ENCODE assay signal across 23 mouse cellular contexts in genomic region chr14:27234270-27234840, GRCm38 (mm10).
A peak's percentile ranks its signal among the peaks of the same experiment; 100 is the strongest.
DNase-seq lines count a peak whose midpoint lies in the region; ATAC-seq and TF ChIP-seq lines count a peak whose summit lies in the region.
"Had no signal": no experiment of that assay in that cellular context is flagged by ENCODE, and none has a peak within 500 bp of the region (broad histone marks: within the 10 kb centered on the region; RNA-seq: fewer than 3 reads in every experiment).

No protein-coding gene starts in this region.

- H3K27ac ChIP-seq in heart, embryonic 16.5 days (ENCODE audit: low read length): peak overlapping the region; percentile 43; the same call in 1 of the 2 replicates
- H3K27ac ChIP-seq in hindbrain, embryonic 11.5 days (ENCODE audit: low read depth, low read length): no peak overlapping the region
- H3K27ac ChIP-seq: forebrain, embryonic 12.5 days; limb, embryonic 15.5 days; liver, embryonic 14.5 days; neural tube, embryonic 12.5 days had no signal

- POLR2A ChIA-PET in Patski (lab: Charles Lee): no interaction called here

- WGBS in heart, embryonic 16.5 days: 60% methylated on average over 4 of the region's 4 CpGs
- 77% methylated on average over 4 of the region's 4 CpGs for WGBS in hindbrain, embryonic 11.5 days

- CTCF ChIA-PET in Patski (lab: Charles Lee): no interaction called here

- no peak overlapping the region for H3K4me3 ChIP-seq in heart, embryonic 16.5 days (ENCODE audit: low read length)
- no peak overlapping the region for H3K4me3 ChIP-seq in hindbrain, embryonic 11.5 days (ENCODE audit: low read depth, low read length)
- H3K4me3 ChIP-seq: forebrain, embryonic 12.5 days; limb, embryonic 15.5 days; neural tube, embryonic 12.5 days had no signal

- no peak overlapping the region for H3K4me2 ChIP-seq in heart, embryonic 16.5 days (ENCODE audit: low read depth, low read length)
- no peak overlapping the region for H3K4me2 ChIP-seq in hindbrain, embryonic 11.5 days (replicated peaks; ENCODE audit: low read depth, low read length)
- H3K4me2 ChIP-seq: forebrain, embryonic 12.5 days; limb, embryonic 15.5 days; lung, embryonic 14.5 days; neural tube, embryonic 12.5 days had no signal

- H3K9me3 ChIP-seq in heart, embryonic 16.5 days (replicated peaks; ENCODE audit: control insufficient read depth, low read length): no peaks in the 10 kb centered on the region
- H3K9me3 ChIP-seq in hindbrain, embryonic 11.5 days (ENCODE audit: control insufficient read depth, low read length): no peaks in the 10 kb centered on the region
- H3K9me3 ChIP-seq: forebrain, embryonic 12.5 days; G1E; limb, embryonic 15.5 days; megakaryocyte, embryonic 14.5 days; neural tube, embryonic 12.5 days had no signal

- no peaks in the 10 kb centered on the region for H3K36me3 ChIP-seq in heart, embryonic 16.5 days (ENCODE audit: control insufficient read depth, insufficient read depth)
- no peaks in the 10 kb centered on the region for H3K36me3 ChIP-seq in hindbrain, embryonic 11.5 days (ENCODE audit: control insufficient read depth, insufficient read depth, low read length)
- H3K36me3 ChIP-seq: forebrain, embryonic 12.5 days; G1E; limb, embryonic 15.5 days; neural tube, embryonic 12.5 days had no signal

- DNase-seq in heart, adult 9 months (ENCODE audit: low spot score in 2 of 2): no peak
- peak; percentile 21 to 22 for DNase-seq in B cell, adult 2 months
- DNase-seq in Patski (ENCODE audit: low read depth, low spot score): peak; percentile 15
- DNase-seq in naive thymus-derived CD4-positive, alpha-beta T cell, adult 2 months (ENCODE audit: low read depth): peak; percentile 71
- DNase-seq in hindbrain, embryonic 11.5 days (ENCODE audit: low spot score): no peak
- DNase-seq in embryo, embryonic 9.5 days (ENCODE audit: extremely low spot score): no peak
- DNase-seq: adrenal gland, postnatal 25 days; cerebellum, adult 9-10 months; gastrocnemius, postnatal 36 days; left cerebral cortex, postnatal 4 days; lung, embryonic 14.5 days; lung, postnatal 36 days; midbrain, embryonic 14.5 days; thymus, postnatal 14 days had no signal

- H3K27me3 ChIP-seq in heart, embryonic 16.5 days (ENCODE audit: control insufficient read depth, insufficient read depth, low read length): no peaks in the 10 kb centered on the region
- H3K27me3 ChIP-seq in Patski: no peaks in the 10 kb centered on the region
- H3K27me3 ChIP-seq in hindbrain, embryonic 11.5 days (ENCODE audit: control insufficient read depth, insufficient read depth, low read length): no peaks in the 10 kb centered on the region
- H3K27me3 ChIP-seq: forebrain, embryonic 12.5 days; limb, embryonic 15.5 days; neural tube, embryonic 12.5 days had no signal

- no peak for TF ChIP-seq CTCF in Patski (IDR thresholded peaks at IDR 0.05)

- in situ Hi-C loops in Patski (cut with MboI; ENCODE audit: low pct_unique_long_range_greater_than_20kb): no loop called here

- ATAC-seq in heart, embryonic 16.5 days (replicated peaks; ENCODE audit: extremely low read depth, insufficient read depth, low FRiP score): no peak
- no peak for ATAC-seq in Patski
- no peak for ATAC-seq in hindbrain, embryonic 11.5 days (ENCODE audit: low FRiP score)
- ATAC-seq: hindbrain, embryonic 16.5 days; intestine, postnatal 0 days had no signal

- peaks cover 36% of the 10 kb centered on the region for H3K4me1 ChIP-seq in heart, embryonic 16.5 days (ENCODE audit: control insufficient read depth, insufficient read depth, low read length)
- H3K4me1 ChIP-seq in hindbrain, embryonic 11.5 days (replicated peaks; ENCODE audit: control insufficient read depth, insufficient read depth, low read length): 0 out of 2 replicates have a peak, but pooled peaks cover 4% of the 10 kb centered on the region

- H3K9ac ChIP-seq in heart, embryonic 16.5 days (ENCODE audit: low read length): no peak overlapping the region
- no peak overlapping the region for H3K9ac ChIP-seq in hindbrain, embryonic 11.5 days (ENCODE audit: low read depth, low read length)
- H3K9ac ChIP-seq: forebrain, embryonic 12.5 days; limb, embryonic 15.5 days; liver, embryonic 14.5 days; lung, embryonic 14.5 days; neural tube, embryonic 12.5 days had no signal

Comparison
In these comparisons a context has a peak if more than half of its experiments do, and no peak if none do; other contexts are left out.
1. DNase-seq: peak in B cell, adult 2 months (2 of 2), Patski (single experiment) and naive thymus-derived CD4-positive, alpha-beta T cell, adult 2 months (single experiment); none in heart, adult 9 months (0 of 2), hindbrain, embryonic 11.5 days (single experiment) and embryo, embryonic 9.5 days (single experiment).